Mouse (Mus musculus) spleen, embryonic (tissue): ENCODE data around the gene Mpzl1.

Source experiments
- CTCF ChIA-PET: fragments of 350-600 bp; sonication (Branson Sonifier 250); formaldehyde crosslinking; loops from one replicate; lab custom pipeline; 2022; lab: Charles Lee

The Mpzl1 gene

GRCm38 (mm10) chr1:165617166-165617891 is 17.0 kb downstream of the Mpzl1 start:
- CTCF ChIA-PET: interaction anchor here (0.6 kb wide), 1 partner anchor 350 kb away, joined by 4 read pairs; no protein-coding TSS in a partner anchor

- CTCF ChIA-PET: no interaction called here
Measured at GRCm38 (mm10) chr1:165616652-165617051, 17.7 kb downstream of the Mpzl1 start.

GRCm38 (mm10) chr1:165614793-165615192 is 19.5 kb downstream of the Mpzl1 start:
- CTCF ChIA-PET: no interaction called here

DNA sequence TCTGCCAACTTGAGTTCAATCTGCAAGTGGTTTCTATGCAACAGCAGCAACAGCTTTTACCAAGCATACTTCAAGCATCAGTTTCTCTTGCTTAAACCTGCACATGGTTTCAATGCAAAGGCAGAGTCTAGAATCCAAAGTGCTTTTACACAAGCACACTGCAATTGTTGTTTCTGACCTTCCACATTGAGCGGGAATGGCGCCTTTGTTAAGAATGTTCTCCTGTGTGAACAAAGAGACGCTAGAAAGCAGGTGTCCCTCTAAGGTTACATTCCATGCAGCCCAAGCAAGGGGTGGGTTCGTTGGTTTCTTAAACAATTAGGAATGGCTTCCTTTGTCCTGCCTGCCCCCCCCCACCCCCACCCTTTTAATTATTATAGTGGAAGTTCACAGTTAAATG is 20.4 kb downstream of the Mpzl1 start:
- CTCF ChIA-PET: no interaction called here

DNA sequence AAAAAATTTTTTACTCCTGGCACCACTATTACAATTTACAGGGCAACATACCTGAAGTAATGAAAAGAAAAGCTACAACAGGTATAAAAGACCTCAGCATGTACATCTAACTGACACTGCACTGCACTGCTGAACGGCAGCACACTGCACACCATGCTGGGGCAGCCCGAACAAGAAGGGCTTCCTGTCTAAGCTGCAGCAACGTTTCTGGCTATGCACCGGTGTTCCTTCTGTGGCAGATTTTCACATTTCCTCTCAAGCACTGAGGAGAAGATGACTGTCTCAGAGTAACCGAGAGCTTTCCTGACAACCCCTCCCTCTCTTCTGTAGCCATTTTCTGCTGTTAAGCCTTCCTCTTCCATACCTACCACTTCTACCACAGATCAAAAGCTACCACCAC is 21.6 kb downstream of the Mpzl1 start:
- CTCF ChIA-PET: no interaction called here

DNA sequence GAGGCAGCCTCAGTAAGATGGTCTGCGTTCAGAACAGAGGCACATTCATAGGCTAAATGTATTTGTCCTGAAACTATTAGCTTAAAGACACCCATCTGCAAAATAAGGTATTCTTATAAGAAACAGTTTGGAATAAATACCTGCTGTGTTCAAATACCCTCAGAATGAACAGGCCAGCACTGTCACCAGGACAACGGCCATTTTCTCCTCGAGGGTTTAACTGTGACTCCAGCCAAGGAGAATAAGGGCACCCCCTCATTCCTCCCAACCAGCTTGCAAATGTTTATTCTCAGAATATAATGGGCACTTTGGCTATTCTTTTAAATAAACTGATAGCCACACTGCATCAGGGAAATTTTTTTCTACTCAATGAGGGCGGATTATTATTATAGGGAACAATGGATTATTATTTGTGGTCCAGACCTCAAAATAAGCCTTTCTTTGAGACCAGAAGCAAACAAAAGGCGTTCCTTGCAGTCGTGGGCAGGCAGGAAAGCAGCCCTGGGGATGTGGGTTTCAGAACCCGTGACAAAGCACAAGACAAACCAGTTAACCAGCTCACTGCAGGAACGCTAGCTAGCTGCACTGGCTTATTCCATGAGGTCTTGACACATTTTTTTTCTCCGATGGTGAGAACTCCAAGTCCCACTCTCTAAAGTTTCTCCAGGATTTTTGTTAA is 23.9 kb downstream of the Mpzl1 start:
- CTCF ChIA-PET: no interaction called here

GRCm38 (mm10) chr1:165609495-165610320 is 24.6 kb downstream of the Mpzl1 start:
- CTCF ChIA-PET: interaction anchor here (0.9 kb wide), 1 partner anchor 97 kb away, joined by 3 read pairs; no protein-coding TSS in a partner anchor

DNA sequence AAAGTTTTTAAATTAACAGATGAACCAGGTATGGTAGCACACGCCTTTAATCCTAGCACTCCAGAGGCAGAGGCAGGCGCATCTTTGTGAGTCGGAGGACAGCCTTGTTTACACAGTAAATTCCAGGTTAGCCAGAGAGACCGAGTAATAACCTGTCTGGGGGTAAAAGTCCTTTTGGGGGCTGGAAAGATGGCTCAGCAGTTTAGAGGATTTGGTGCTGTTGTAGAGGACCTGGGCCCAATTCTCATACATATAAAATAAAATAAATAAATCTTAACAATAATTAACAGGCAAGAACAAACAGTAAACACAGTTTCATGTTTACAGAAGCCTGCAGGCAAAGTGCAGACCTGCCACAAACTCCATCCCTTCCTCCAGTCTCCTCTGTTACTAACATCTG is 25.4 kb downstream of the Mpzl1 start:
- CTCF ChIA-PET: no interaction called here

GRCm38 (mm10) chr1:165605774-165606173 is 28.6 kb downstream of the Mpzl1 start:
- CTCF ChIA-PET: no interaction called here

- CTCF ChIA-PET: no interaction called here
Measured at GRCm38 (mm10) chr1:165605108-165605507, 29.2 kb downstream of the Mpzl1 start.

DNA sequence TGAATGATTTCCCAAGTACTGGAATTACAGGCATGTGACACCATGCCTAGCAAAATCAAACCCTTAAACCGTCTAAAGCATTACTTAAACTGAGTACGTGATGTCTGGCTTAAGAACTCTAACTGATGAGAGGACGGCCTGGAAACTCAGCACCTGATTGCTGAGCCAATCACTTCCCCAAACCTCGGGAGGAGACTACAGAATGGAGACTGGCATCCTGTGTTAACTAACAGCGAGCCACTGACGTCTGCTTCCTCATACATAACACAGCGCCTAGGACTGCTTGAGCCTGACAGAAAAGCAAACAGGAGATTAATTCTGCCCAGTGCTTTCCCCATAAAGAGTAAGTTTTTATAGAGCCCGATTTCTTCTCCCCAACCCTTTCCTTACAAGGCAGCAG is 30.1 kb downstream of the Mpzl1 start:
- CTCF ChIA-PET: no interaction called here

DNA sequence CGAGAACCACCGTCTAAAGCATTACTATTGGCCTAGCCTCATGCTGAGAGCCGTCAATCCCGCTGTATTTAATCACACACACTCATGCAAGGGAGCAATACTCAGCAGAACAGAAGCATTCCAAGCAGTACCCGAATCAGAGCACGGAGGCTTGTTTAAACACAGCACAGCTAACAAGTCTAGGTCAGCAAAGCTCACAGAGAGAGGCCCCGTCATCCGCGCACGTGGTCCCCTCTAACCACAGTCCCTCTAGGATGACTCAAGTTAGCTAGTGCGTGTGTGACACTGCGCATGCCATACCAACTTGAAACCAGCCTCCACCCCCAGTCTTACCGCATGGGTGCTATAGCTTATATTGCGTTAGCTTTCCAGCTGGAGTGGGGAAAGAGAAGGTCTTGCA is 31.1 kb downstream of the Mpzl1 start:
- CTCF ChIA-PET: no interaction called here

DNA sequence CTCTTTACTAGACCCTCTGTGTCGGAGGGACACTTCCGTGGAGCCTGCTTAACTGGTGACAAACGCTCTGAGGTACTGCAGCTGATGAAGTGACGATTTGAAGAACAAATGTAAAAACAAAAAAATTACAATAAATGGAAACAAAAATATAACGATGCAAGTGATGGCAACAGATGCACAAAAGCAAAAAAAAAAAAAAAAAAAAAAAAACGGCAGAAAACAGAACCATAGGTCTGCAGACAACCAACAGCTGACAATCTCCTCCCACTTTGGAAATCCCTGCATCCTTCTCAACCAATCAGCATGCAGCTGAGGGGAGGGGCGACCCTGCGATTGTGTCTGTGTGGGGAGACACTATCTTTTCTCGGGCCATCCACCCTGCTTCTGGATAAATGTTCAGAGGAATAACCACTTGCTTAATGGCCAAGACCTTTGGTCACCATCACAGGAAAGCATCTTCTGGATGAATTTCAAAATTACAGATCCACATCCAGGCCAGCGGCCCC is 32.5 kb downstream of the Mpzl1 start:
- CTCF ChIA-PET: no interaction called here

GRCm38 (mm10) chr1:165594699-165595421 is 39.5 kb downstream of the Mpzl1 start:
- CTCF ChIA-PET: no interaction called here

GRCm38 (mm10) chr1:165592295-165593082 is 41.8 kb downstream of the Mpzl1 start:
- CTCF ChIA-PET: interaction anchor here (0.5 kb wide), 1 partner anchor 138 kb away, joined by 3 read pairs; no protein-coding TSS in a partner anchor

DNA sequence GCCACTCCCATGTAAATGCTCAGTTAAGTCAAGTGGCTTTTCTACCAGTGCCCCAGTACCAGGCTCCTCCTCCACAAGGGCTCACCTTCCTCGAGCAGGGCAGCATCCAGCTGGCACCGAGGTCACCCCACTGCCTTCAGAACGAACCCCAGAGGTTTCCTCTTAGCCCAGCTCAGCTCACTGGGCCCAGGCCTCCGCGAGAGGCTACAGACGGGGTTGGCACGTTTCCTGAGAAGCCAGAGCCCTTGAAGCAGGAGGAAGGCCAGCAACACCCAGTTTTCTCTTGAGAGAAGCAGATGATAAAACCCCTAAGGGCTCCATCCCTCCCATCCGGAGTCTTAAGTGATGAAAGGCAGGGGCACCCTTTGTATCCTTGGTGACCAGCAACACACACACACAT is 43.6 kb downstream of the Mpzl1 start:
- CTCF ChIA-PET: interaction anchor here (0.6 kb wide), 1 partner anchor 1521 kb away, joined by 3 read pairs; no protein-coding TSS in a partner anchor

DNA sequence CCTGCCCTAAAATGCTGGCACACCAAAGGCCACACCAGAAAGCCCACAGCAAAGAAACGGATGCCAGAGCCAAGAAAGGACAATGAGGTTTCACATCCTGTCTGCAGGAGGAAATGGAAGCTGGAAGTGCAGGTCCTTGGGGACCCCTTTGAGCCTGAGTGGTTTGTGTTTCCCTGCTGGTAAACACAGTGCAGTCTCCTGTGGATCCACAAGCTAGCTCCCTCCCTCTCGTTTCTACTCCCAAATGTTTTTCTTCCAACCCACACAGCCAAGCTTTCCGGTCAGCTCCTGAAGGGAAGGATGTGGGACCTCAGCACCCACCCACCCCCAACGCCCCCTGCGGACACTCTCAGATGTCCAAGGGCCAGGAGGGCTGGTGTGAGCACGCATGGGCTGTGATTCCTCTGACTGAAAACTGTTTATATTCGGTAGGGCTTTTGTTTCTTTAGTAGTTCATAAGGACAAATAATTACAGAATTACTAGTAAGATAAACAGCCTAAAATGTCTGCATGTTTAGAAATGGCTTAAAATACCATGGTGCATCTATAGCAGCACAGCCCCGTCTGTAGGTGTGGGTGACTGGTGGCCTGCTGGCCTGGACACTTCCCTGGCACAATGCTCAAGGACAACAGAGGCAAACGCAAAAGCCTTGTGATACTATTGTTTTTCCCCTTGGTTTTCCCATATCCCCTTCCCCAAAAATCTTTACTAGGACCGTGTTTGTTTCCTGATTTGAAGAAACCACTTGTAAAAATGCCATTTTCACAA is 44.9 kb downstream of the Mpzl1 start:
- CTCF ChIA-PET: no interaction called here

DNA sequence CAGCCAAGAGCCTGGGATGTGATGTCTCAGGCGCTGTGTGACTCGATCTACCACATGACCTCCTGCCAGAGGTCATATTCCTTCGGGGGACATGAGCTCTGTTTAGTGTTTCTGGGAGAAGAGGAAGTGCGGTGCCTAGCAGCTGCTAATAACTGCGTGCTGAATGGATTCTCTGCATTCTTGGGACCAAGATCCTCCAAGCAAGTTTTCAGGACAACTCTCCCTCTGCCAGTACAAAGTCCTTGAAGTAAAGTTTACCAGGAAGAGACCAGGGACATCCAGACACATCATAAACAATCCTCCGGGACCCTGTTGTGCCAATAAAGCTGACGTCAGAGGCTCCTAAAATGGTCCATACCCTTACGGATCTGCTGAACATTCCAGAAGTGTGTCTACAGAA is 46.5 kb downstream of the Mpzl1 start:
- CTCF ChIA-PET: interaction anchor here (0.6 kb wide), 1 partner anchor 66 kb away, joined by 3 read pairs; no protein-coding TSS in a partner anchor

- CTCF ChIA-PET: interaction anchor here (0.7 kb wide), 1 partner anchor 77 kb away, joined by 3 read pairs; no protein-coding TSS in a partner anchor
Measured at GRCm38 (mm10) chr1:165586366-165586765, 48.0 kb downstream of the Mpzl1 start.
